Mouse (Mus musculus) hindbrain, embryonic 11.5 days (tissue): ENCODE measurements at regions not wholly inside any gene's neighbourhood (a gene's known extent, or its start where the extent isn't known, plus 50 kb on each side); places are given as distances from the start of the nearest gene placed in this dataset.

ENCODE experiments used
- ATAC-seq: fragments of 200-750 bp; cut with Nextera tagmentation; 2 replicates; pipeline ENCODE4 v1.8.0; 2017; ENCODE audit warnings: mild to moderate bottlenecking, moderate TSS enrichment, moderate library complexity; ENCODE audit not compliant: low FRiP score
- DNase-seq: peaks from one replicate; pipeline ENCODE4 v3.0.0-alpha.2; 2015; ENCODE audit warnings: low spot score
- H3K27ac ChIP-seq: fragments of 300-500 bp; sonication (generic); 2 replicates; pipeline ENCODE4 v1.5.1; 2014; ENCODE audit warnings: mild to moderate bottlenecking, low read depth, low read length
- H3K27me3 ChIP-seq: fragments of 300-500 bp; sonication (generic); 2 replicates; pipeline ENCODE4 v1.6.1; 2014; ENCODE audit warnings: mild to moderate bottlenecking, low read length, moderate library complexity, mixed read lengths; ENCODE audit not compliant: control insufficient read depth, insufficient read depth
- H3K36me3 ChIP-seq: fragments of 300-500 bp; sonication (generic); 2 replicates; pipeline ENCODE4 v1.6.1; 2014; ENCODE audit warnings: mild to moderate bottlenecking, low read length, moderate library complexity, mixed read lengths; ENCODE audit not compliant: control insufficient read depth, insufficient read depth
- H3K4me1 ChIP-seq: fragments of 300-500 bp; sonication (generic); replicated peaks from 2 replicates; pipeline ENCODE4 v1.6.1; 2014; ENCODE audit warnings: low read length, mixed read lengths; ENCODE audit not compliant: control insufficient read depth, insufficient read depth
- H3K4me2 ChIP-seq: fragments of 300-500 bp; sonication (generic); replicated peaks from 2 replicates; pipeline ENCODE4 v1.6.1; 2014; ENCODE audit warnings: mild to moderate bottlenecking, low read depth, low read length
- H3K4me3 ChIP-seq: fragments of 300-500 bp; sonication (generic); 2 replicates; pipeline ENCODE4 v1.5.1; 2014; ENCODE audit warnings: low read depth, low read length
- H3K9ac ChIP-seq: fragments of 300-500 bp; sonication (generic); 2 replicates; pipeline ENCODE4 v1.6.1; 2014; ENCODE audit warnings: low read depth, low read length
- H3K9me3 ChIP-seq: fragments of 300-500 bp; sonication (generic); 2 replicates; pipeline ENCODE4 v1.6.1; 2016; ENCODE audit warnings: low read length; ENCODE audit not compliant: control insufficient read depth
- WGBS: fragments of 180-500 bp; shearing (Covaris S2); extraction: QIAGEN DNeasy Blood & Tissue Kit; methylation state at CpG from one replicate; pipeline ENCODE4 v1.1.7; 2014; 5-methylcytosine and 5-hydroxymethylcytosine counted together

DNA sequence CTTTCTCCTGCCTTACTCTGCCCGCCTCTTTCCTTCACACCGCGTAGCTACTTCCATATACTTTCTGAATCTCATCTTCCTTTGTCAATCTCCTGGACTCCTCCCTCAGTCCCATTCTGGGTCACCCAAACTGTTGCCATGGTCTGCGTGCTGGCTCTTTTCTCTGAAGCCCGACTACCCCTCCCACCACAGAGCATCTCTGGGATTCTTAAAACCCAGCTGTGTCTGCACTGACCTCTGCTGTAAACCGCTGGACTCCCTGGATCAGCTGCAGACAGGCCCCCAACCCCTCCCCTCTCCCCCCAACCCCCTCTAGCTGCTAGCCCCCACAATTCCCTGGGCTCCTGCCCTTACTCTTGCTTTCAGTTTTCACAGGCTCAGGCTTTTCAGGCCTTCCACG, 136.4 kb downstream of the Fam43a start:
- no peak overlapping the region for H3K27ac ChIP-seq
- 25% methylated on average over 7 of the region's 7 CpGs for WGBS
- ATAC-seq (peak; percentile 22; the same call in 1 of the 2 replicates), DNase-seq (no peak)
- H3K27me3 ChIP-seq = no peaks in the 10 kb centered on the region
- no peak overlapping the region for H3K4me2 ChIP-seq
- 0 out of 2 replicates have a peak, but pooled peaks cover 3% of the 10 kb centered on the region for H3K4me1 ChIP-seq
- H3K4me3 ChIP-seq = no peak overlapping the region
- H3K9me3 ChIP-seq = no peaks in the 10 kb centered on the region
- H3K9ac ChIP-seq = no peak overlapping the region
- no peaks in the 10 kb centered on the region for H3K36me3 ChIP-seq

DNA sequence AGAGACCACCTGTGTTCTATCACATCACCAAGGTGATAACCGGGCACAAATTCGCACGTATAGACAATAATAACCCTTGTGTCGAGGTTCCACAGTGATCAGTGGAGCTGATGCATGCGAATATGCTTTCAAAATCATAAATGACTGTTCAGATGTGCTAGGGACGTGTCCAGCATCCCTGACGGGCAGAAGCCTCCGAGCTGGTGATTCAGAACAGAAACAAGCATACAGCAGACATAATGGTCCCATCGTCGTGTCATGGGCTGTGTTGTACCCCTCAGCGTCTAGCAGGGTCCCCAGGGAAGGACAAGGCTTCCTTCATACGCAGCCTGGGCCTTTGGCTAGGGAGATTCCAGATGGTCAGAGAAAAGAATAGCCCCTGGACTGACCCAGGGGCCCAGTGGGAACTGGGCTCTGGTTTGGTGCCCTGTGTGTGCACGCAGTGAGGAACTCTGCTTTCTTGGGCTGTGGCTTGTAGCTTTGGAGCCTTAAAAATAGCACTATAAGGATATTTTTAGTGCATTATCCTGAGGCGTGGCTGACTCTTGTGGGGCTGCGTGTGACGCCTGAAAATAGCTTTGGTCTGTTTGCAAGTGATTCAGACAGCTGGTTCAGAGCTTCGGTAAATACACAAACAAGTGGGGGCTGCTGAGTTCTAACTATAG, 137.3 kb downstream of the Fam43a start:
- Histone ChIP-seq H3K36me3 (no peaks in the 10 kb centered on the region), H3K27me3 (no peaks in the 10 kb centered on the region), H3K4me1 (0 out of 2 replicates have a peak, but pooled peaks cover 3% of the 10 kb centered on the region), H3K9ac (no peak overlapping the region), H3K9me3 (no peaks in the 10 kb centered on the region), H3K4me3 (no peak overlapping the region), H3K27ac (no peak overlapping the region), H3K4me2 (no peak overlapping the region)
- ATAC-seq (no peak), DNase-seq (no peak)
- 64% methylated on average over 17 of the region's 17 CpGs for WGBS

DNA sequence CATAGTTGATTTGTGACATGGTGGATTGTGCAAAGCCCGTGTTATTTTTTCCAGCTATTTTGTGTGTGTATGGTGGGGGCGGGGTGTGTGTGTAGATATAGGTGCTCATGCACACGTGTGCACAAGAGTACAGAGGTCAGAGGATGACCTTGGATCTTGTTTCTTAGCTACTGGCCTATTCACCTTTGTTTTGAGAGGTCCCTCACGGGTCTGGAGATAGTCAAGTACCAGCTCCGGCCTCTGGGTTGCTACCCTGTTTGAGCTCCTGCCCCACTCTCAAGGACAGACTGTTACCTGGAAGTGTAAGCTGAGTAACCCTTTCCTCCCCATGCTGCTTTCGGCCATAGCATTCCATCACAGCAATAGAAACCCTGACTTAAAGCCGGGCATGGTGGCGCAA, 138.0 kb downstream of the Fam43a start:
- ATAC-seq (no peak), DNase-seq (no peak)
- H3K9me3 ChIP-seq = no peaks in the 10 kb centered on the region
- H3K9ac ChIP-seq = no peak overlapping the region
- H3K27me3 ChIP-seq = no peaks in the 10 kb centered on the region
- WGBS = 84% methylated on average over 8 of the region's 8 CpGs
- no peak overlapping the region for H3K27ac ChIP-seq
- no peak overlapping the region for H3K4me3 ChIP-seq
- no peaks in the 10 kb centered on the region for H3K36me3 ChIP-seq
- no peak overlapping the region for H3K4me2 ChIP-seq
- 0 out of 2 replicates have a peak, but pooled peaks cover 3% of the 10 kb centered on the region for H3K4me1 ChIP-seq

DNA sequence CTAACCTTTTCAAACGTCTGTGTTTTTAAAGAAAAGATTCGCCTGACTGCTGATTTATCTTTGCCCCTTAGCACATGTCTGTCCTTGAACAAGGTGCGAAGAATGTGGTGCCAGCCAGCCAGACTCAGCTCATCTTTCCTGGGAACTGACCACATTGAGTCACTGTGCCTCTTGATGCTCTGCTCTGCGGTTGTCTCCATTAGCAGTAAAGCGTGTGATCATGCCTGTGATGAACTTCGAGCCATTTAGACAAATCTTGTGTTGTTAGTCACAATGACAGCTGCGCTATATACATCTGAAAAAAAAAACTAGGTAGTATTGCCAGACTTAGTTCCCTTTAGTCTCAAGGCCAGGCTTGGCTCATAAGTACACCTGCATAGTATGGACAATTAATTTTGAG, 140.1 kb downstream of the Fam43a start:
- ATAC-seq = no peak
- Histone ChIP-seq H3K4me1 (0 out of 2 replicates have a peak, but pooled peaks cover 3% of the 10 kb centered on the region), H3K9ac (no peak overlapping the region), H3K9me3 (no peaks in the 10 kb centered on the region), H3K4me2 (no peak overlapping the region), H3K36me3 (no peaks in the 10 kb centered on the region), H3K4me3 (no peak overlapping the region), H3K27me3 (no peaks in the 10 kb centered on the region), H3K27ac (no peak overlapping the region)
- DNase-seq = no peak
- 86% methylated on average over 7 of the region's 7 CpGs for WGBS

DNA sequence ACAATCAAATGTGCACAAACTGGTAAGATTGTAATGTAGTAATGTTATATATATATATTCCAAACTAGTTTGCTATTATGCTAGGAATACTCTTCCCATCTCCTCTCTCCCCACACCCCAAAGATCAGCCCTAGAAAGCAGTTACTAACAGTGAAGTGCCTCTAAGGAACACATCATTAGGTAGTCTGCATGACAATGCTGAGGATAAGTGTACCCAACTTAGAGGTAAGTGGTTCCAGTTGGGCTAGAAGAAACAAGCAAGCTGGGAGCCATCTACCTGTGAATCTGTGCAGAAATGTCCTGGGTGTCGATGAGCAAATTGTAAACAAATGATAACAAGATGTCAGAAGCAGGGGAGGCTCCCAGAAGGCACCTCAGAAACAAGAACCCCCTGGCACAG, 141.7 kb downstream of the Fam43a start:
- Histone ChIP-seq H3K36me3 (no peaks in the 10 kb centered on the region), H3K27me3 (no peaks in the 10 kb centered on the region), H3K9me3 (no peaks in the 10 kb centered on the region), H3K4me2 (no peak overlapping the region), H3K9ac (no peak overlapping the region), H3K4me3 (no peak overlapping the region), H3K4me1 (peaks cover 7% of the 10 kb centered on the region; the same call in 1 of the 2 replicates), H3K27ac (no peak overlapping the region)
- ATAC-seq (no peak), DNase-seq (no peak)
- WGBS = 87% methylated on average over 1 of the region's 1 CpGs

DNA sequence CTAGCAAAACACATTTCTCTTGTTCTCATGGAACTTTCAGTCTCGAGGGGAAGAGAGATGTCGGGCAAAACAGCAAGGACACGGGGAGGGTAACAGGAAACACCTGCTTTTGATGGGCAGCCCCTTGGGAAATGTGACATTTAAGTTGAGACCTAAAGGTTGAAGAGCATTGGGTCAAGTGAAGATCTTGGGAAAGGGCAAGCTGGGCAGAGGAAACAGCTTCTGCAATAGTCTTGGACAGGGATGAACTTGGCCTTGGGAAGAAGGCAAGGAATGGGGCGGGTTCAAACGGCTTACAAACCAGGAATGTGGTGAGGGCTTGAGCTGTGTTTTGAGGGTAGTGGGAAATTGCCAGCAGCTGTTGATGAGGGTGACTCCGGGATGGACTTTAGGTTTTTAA, 143.0 kb downstream of the Fam43a start:
- 76% methylated on average over 6 of the region's 6 CpGs for whole genome bisulfite sequencing
- Histone ChIP-seq H3K9ac (no peak overlapping the region), H3K4me3 (no peak overlapping the region), H3K27ac (no peak overlapping the region), H3K4me2 (no peak overlapping the region), H3K36me3 (no peaks in the 10 kb centered on the region), H3K9me3 (no peaks in the 10 kb centered on the region), H3K4me1 (peaks cover 7% of the 10 kb centered on the region; the same call in 1 of the 2 replicates), H3K27me3 (no peaks in the 10 kb centered on the region)
- ATAC-seq = no peak
- DNase-seq = no peak

DNA sequence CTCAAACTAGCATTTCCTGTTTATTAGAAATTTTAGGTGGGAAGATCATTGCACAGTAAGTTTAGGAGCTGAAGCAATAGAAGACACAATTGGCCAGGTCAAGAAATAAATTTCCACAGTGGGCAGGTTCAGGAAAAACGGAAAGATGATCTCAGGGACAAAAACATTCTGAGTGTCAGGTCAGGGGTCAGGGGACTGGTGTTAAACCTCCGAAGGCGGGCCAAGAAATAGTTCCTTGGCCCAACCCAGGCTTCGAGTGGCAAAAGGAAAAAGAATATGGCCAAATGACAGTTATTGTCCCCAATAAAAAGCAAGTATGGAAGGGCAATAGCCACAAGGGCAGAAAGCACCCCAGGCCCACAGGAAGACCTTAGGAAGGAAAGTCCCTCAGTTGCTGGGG, 144.0 kb downstream of the Fam43a start:
- Histone ChIP-seq H3K4me2 (no peak overlapping the region), H3K36me3 (no peaks in the 10 kb centered on the region), H3K9me3 (no peaks in the 10 kb centered on the region), H3K4me3 (no peak overlapping the region), H3K27me3 (no peaks in the 10 kb centered on the region), H3K9ac (no peak overlapping the region), H3K27ac (no peak overlapping the region), H3K4me1 (peaks cover 7% of the 10 kb centered on the region; the same call in 1 of the 2 replicates)
- ATAC-seq (no peak), DNase-seq (no peak)
- WGBS = 75% methylated on average over 4 of the region's 4 CpGs

DNA sequence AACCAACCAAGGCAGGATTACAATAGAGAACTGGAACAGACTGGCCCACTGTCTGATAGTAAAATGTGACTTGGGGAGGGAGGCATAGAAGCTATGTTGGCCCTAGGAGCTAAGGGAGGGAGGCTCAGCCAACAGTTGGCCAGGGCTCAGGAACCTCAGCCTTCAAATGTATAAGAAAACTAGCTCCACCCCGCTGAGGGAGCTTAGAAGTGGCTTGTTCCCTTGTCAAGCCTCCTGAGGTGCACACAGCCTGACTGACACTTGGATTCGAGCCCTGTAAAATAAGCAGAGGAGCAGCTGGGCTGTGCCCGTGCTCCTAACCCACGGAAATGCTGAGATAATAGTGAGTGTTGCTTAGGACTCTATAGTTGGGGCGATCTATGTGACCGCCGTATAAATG, 144.7 kb downstream of the Fam43a start:
- no peak overlapping the region for H3K27ac ChIP-seq
- no peak overlapping the region for H3K9ac ChIP-seq
- DNase-seq (no peak), ATAC-seq (no peak)
- H3K4me1 ChIP-seq = peaks cover 7% of the 10 kb centered on the region; the same call in 1 of the 2 replicates
- H3K36me3 ChIP-seq = no peaks in the 10 kb centered on the region
- no peak overlapping the region for H3K4me2 ChIP-seq
- H3K9me3 ChIP-seq = no peaks in the 10 kb centered on the region
- 46% methylated on average over 7 of the region's 7 CpGs for WGBS
- no peaks in the 10 kb centered on the region for H3K27me3 ChIP-seq
- H3K4me3 ChIP-seq = no peak overlapping the region

DNA sequence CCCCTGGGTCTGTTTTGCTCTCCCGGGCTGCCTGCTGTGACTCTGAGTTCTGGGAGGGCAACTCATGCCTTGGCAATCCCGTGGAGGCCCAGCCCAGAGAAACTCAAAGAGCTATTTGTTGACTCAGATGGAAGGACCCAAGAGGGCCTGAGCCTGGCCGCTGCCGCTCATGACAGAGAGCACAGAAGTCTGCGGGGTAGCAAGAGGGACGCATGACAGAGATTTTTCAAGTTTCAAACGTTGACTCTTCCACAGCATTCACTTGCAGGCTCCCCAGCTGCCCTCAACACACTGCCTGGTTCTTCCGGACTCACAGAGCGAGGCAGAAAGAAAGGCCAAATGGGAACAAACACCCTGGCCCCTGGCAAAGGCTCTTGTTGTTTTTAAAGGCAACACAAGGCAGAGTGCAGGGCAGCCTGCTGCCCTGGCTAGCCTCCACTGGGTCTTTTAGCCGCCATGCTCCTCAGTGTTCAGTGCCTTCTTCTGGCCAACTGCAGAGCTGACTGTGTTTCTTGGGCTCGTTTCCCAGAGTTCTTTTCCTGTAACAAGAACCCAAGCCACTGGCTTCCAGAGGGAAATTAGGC, 146.2 kb downstream of the Fam43a start:
- H3K9ac ChIP-seq = no peak overlapping the region
- 15% methylated on average over 11 of the region's 11 CpGs for WGBS
- no peaks in the 10 kb centered on the region for H3K36me3 ChIP-seq
- 0 out of 2 replicates have a peak overlapping the region, but pooled peaks have one; percentile 18 for H3K27ac ChIP-seq
- DNase-seq (peak; percentile 30), ATAC-seq (no peak)
- H3K4me2 ChIP-seq = no peak overlapping the region
- H3K27me3 ChIP-seq = no peaks in the 10 kb centered on the region
- no peaks in the 10 kb centered on the region for H3K9me3 ChIP-seq
- peaks cover 7% of the 10 kb centered on the region; the same call in 1 of the 2 replicates for H3K4me1 ChIP-seq
- no peak overlapping the region for H3K4me3 ChIP-seq
